Mouse (Mus musculus) c-Kit-negative CD71-positive TER-119-positive erythroid progenitor cells, embryonic 14.5 days (primary cell): ENCODE results near the gene Ttc16.

Experiments
- DNase-seq: peaks from one replicate; pipeline ENCODE4 v3.0.0-alpha.2; 2013; ENCODE audit warnings: low read depth, low spot score

Gene Ttc16

DNA sequence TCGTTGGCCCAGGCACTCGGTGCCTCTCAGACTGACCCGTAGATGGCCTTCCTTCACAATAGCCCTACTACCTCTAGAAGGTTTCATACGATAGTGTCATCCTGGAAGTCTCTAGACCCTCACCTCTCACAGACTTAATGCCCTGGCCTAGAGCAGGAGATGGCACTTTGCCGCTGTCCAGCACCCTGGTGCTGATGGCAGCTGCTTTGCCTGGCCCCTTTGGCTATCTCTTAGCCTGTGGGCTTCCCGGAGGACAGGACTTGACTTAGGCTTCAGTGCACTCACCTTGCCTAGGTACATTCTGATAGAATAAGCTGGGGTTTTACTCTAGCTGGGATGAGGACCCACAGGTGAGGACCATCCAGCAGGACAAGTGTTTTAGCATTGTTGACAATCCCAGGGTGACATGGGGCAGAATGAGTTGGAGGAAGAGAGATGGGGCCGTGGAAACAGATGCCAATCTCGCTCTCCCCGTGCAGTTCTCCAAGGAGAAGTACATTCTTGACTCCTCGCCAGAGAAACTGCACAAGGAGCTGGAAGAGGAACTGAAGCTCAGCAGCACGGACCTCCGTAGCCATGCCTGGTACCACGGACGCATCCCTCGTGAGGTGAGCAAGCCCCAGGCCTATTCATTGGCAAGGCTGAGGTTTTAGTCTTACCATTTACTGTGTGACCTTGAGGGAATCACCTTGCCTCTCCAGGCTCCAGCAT, 31.0 kb downstream of the Ttc16 start:
- DNase-seq: no peak

DNA sequence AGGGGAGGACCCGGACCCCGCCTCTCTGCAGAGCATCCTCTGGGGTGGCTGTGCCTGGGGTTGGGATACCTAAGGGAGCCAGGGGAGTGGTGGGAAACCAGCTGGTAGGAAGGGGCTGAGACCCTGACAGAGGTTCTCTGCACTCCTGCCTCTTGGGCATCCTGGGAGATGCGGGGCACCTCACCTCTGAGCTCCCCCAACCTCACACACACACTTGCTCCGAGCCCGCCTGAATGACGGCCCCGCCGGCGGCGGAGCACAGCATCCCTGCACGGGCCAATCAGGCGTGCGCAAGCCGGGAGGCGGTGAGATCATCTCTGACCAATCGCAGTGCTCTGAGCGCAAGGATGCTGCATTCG, 33.3 kb downstream of the Ttc16 start:
- no peak for DNase-seq

GRCm38 (mm10) chr2:32741273-32742172, 33.9 kb downstream of the Ttc16 start:
- no peak for DNase-seq

DNA sequence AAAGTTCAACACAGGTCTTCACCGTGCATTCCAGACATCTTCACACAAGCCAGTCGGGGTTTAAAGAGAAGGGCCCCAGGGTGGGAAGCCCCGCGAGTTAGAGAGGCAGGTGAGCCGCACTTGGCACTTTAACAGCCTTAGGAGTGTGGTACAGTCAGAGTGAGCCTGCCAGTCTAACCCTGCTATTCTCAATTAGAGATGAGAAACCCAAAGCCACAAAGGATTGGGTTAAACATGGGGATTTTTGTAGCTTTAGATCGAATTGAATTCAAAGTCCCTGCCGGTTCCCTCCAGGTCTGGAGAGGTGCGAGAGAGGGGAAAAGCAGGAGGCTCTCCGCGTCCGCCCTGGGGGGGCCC, 34.5 kb downstream of the Ttc16 start, which contains the start of gene 6330409D20Rik:
TSS of gene 6330409D20Rik (minus strand) at position 101 of the 357 bp plus-strand sequence.
- DNase-seq: no peak

DNA sequence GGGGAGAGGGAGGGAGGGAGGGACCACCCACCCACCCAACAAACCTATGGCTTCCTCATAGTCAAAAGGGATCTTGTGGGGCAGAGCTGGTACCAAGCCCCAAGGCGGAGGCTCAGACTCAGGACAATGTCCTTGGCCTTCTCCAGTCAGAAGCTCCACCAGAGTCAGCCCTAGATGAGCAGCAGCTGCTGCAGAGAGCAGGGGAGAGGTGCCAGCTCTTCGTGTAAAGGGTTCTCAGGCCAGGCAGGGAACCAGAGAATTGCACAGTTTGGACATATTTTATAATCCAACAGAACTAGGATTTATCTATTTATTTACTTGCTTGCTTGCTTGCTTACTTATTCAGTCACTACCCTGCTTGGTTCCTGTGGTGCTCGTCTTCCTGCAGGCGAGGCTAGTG, 36.1 kb downstream of the Ttc16 start:
- no peak for DNase-seq

GRCm38 (mm10) chr2:32737008-32737407, 38.4 kb downstream of the Ttc16 start:
- DNase-seq: no peak

DNA sequence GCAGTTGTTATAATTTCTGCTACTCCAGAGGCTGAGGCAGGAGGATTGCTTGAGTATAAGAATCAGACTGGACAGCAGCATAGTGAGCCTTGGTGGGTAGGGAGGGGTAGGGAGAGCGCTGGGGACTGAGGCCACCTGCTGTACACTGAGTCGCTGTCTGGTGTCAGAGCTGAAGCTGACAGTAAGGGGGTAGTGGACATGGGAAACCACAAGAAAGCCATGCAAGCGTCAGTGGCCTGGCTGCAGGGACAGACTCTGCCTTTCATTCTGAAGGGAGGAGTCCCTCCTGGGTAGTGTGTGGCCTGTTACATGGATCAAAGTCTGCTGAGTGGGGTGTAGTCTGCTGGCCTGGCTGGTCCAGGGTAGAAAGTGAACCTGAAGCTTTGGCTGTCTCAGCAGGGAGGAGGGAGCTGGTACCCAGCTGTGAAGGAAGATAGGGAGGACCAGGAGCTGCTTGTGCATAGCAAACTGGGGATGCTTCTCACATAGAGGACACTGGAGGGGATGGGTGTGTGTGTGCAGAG, 39.1 kb downstream of the Ttc16 start:
- no peak for DNase-seq

- DNase-seq: no peak
Observed at GRCm38 (mm10) chr2:32734933-32735332, 40.5 kb downstream of the Ttc16 start.

GRCm38 (mm10) chr2:32734480-32734879, 41.0 kb downstream of the Ttc16 start:
- no peak for DNase-seq

GRCm38 (mm10) chr2:32732695-32733094, 42.7 kb downstream of the Ttc16 start:
- DNase-seq: no peak

DNA sequence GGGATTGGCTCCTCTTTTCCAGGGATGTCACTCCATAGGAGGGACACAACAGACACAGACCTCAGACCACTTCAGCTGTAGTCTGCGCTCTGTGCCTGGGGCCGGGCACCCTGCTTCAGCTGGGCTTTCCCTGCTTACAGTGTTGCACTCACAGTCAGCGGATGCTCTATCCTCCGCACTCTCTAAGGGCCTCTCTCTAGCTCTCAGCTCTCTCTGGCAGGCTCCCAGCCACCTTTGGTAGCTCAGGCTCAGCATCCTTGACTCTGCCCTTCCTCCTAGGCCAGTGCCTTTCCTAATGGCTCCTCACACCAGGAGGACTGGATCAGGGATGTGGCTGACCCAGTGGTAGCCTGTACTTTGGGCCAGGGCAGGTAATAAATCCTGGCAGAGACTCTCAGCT, 43.5 kb downstream of the Ttc16 start:
- no peak for DNase-seq

DNA sequence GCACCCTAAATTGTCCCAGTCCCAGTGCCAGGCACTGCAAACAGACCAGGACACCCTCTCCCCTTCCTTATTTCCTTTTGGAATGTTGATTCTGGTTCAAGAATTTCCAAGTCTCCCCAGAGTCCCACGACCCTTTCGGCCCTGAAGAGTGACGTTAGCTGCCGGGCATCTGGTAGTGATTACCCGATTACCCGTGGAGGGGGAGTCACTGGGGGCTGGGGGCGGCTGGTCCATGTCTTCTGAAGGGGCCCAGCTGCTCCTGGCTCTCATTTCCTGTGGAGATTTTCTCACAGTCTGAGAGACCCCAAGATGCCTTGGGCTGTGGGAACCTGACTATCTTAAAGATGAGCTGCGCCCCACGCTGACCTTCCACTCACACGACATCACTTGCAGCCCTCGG, 44.6 kb downstream of the Ttc16 start:
- DNase-seq: no peak

- DNase-seq: no peak
Observed at GRCm38 (mm10) chr2:32729547-32729946, 45.9 kb downstream of the Ttc16 start.

DNA sequence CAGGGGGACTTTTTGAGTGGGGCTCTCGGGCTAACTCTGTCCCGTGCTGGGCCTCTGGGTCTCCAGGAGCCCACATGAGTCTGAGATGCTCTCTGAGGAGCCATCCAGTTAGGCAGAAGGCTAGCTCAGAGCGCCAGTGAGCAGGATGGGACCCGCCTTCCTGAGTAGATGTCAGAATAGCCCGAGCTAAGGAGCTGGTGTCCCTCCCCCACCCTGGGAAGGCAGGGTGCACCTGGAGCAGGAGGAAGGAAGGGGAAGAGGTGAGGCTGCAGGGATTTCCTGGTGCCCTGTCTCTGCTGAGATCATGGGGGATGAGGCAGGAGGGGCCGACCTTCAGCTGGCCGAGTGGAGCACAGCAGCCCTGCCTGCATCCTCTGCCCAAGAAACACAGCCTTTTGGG, 47.0 kb downstream of the Ttc16 start:
- DNase-seq: no peak

- no peak for DNase-seq
Observed at GRCm38 (mm10) chr2:32727435-32727834, 48.0 kb downstream of the Ttc16 start.

DNA sequence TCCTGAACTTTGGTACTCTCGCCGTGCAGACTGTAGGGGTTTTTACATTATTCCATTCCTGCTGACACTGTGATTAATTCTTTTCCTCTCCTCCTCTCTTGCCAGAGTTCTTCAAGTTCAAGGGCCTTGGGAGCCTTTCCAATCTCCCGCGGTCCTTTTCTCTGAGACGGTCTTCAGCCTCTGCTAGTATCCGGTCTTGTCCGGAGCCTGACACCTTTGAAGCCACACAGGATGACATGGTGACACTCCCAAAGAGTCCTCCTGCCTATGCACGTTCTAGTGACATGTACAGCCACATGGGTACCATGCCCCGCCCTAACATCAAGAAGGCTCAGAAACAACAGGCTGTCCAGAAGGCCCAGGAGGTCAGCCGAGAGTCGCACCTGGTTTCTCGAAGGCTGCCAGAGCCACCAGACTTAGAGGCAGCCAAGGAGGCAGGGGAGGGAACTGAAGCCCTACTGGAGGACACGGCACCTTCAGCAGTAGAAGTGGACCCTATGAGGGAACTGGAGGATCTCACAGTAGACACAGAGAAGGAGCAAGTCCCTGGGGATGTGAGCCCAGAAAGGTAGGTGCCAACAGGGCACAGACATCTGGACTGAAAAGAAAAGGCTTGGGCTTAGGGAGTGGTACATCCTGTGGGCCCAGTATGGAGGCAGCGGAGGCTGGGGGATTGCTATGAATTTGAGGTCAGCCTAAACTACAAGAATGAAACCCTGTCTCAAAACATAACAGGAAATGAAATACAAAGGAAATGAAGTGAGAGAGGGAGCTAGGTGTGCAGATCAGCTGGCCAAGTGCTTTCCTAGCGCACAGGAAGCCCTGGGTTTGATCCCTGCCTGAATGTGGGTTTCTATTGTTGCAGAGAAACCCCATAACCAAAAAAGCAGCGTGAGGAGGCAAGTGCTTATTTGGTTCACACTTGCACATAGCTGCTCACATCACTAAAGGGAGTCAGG, 50.3 kb downstream of the Ttc16 start:
- DNase-seq: no peak

DNA sequence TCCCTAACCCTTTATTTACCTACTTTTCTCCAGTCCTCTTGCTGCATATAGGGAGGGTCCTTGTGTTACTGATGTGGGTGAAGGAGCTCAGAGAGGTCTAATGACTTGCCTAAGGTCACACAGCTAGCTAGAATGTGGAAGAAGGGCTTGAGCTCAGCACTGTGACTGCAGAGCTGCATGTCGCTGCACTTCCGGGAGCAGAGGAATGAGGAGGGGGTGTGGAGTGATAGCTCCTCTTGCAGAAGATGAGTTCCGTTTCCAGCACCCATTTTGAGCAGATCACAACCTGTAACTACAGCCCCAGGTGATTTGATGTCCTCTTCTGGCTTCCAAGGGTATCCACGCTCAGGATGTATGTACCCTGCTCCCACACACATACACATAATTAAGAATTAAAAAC, 51.3 kb downstream of the Ttc16 start:
- DNase-seq: no peak

GRCm38 (mm10) chr2:32722581-32722980, 52.9 kb downstream of the Ttc16 start:
- DNase-seq: no peak

DNA sequence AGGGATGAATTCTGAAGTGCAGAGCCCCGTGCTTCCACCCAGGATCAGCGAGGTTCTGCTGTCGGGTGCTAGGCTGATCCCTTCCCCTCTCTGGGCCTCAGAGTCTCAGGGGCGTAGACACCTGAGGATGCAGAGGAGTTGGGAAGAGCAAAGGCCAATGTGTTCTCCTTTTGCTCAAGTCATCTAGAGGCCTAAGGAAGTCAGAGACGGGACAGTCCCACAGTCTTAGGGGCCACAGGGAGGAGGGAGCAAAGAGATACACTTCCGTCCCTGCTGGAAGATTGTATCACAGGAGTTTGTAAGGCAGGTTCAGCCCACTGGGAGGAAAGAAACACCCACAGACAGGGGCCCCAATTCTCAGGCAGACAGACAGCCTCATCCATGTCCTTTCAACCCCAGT, 53.4 kb downstream of the Ttc16 start:
- DNase-seq: no peak

DNA sequence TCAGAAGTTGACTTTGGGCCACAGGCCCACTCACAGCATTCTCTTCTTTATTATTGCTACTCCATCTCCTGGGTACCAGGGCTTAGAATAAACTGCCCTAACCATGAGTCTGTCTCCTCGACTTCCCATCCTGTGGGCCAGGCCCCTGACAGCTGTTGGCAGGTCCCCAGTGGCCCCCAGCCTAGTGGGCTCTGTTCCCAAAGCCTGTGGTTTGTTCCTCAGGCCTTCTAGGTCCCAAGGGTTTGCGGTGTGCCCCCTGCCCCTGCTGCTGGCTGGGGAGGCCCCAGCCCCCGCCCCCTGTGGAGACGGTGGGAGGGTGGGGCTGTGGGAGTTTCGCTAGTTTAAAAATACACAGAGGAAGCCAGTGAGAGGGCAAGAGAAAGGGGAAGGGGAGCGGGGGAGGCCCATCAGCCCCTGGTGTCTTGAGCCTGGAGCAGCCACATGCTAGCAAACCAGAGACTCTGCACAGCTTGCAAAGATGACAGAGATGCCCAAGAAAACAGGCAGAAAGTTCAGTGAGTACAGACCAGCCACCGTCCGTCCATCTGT, 54.7 kb downstream of the Ttc16 start, which contains the start of gene Sh2d3c:
TSS of gene Sh2d3c (plus strand) at position 375 of the 549 bp plus-strand sequence.
- DNase-seq: no peak

GRCm38 (mm10) chr2:32720053-32720452, 55.4 kb downstream of the Ttc16 start:
- DNase-seq: no peak
